Mouse (Mus musculus) c-Kit-negative CD71-positive TER-119-positive erythroid progenitor cells, embryonic 14.5 days (primary cell): Measurements from ENCODE around the gene Tspo2.
A peak's percentile ranks its signal among the peaks of the same experiment; 100 is the strongest.

Experiments used
- DNase-seq: peaks from one replicate; pipeline ENCODE4 v3.0.0-alpha.2; 2013; ENCODE audit warnings: low read depth, low spot score

Gene Tspo2

DNA sequence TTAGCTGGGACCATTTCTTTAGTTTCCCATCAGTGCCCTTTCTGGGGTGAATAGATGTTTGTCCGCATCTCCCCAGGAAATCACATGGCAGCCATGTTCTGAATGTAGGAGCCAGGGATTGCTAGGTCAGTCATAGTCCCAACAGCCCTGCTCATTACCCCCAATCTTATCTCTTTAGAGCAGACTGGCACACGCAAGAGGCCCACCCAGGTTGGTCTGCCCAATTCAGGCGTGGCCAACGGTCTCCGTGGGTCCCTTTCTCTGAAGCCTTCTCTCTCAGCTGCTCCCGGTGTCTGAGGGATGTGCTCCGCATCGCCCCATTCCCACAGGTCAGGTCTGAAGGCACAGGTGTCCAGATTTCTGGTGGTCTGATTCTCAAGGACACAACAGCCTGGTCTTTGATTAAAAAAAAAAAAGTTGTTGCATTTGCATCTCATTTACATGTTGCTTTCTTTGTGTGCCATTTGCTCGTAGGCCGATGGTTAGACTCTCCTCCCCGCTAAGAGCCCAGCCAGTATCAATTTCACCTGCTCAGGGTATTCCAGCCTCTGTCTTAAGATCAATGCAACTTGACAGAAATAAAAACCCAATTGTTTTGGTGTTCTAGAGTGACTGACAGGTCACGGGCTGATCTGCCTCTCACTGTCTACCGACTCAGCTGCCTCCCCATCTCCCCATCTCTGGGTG lies 513 bp downstream of the Tspo2 start:
- DNase-seq: peak; percentile 87

- DNase-seq: peak; percentile 50
Observed at GRCm38 (mm10) chr17:48447675-48448074, 3.6 kb downstream of the Tspo2 start.

DNA sequence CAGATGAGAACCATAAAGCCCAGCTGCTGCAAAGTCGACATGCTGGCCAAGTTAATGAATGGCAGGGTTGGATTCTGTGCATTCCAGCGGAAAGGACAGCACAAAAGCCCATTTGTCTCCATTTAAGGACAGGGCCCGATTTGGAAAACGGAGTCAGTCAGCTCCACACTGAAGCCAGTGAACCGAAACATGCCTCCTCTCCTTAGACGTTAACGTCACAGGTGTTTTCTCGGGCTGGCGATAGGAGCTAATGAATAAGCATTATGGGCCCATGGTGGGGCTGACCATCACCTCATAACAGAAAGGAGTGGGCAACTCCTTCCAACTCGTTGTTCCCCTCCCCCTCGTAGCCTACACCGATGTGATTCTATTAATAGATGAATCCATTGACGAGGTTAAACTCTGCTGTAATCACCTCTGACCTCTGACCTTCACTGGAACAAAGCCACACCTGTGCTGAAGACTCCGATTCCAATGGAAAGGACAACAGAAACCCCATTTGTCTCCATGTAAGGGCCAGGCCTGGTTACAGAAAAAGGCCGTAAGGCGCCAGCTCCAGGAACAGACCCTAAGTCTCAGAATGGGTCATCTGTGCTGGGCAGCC lies 7.7 kb downstream of the Tspo2 start:
- no peak for DNase-seq

- no peak for DNase-seq
Observed at GRCm38 (mm10) chr17:48442745-48443457, 8.4 kb downstream of the Tspo2 start.

GRCm38 (mm10) chr17:48437421-48437911 lies 13.9 kb downstream of the Tspo2 start:
- DNase-seq: no peak

- DNase-seq: no peak
Observed at GRCm38 (mm10) chr17:48436487-48436886, 14.8 kb downstream of the Tspo2 start.

- DNase-seq: no peak
Observed at GRCm38 (mm10) chr17:48434479-48434878, 16.8 kb downstream of the Tspo2 start.

GRCm38 (mm10) chr17:48433689-48434330 lies 17.5 kb downstream of the Tspo2 start:
- no peak for DNase-seq

GRCm38 (mm10) chr17:48433006-48433655 lies 18.2 kb downstream of the Tspo2 start:
- DNase-seq: no peak

DNA sequence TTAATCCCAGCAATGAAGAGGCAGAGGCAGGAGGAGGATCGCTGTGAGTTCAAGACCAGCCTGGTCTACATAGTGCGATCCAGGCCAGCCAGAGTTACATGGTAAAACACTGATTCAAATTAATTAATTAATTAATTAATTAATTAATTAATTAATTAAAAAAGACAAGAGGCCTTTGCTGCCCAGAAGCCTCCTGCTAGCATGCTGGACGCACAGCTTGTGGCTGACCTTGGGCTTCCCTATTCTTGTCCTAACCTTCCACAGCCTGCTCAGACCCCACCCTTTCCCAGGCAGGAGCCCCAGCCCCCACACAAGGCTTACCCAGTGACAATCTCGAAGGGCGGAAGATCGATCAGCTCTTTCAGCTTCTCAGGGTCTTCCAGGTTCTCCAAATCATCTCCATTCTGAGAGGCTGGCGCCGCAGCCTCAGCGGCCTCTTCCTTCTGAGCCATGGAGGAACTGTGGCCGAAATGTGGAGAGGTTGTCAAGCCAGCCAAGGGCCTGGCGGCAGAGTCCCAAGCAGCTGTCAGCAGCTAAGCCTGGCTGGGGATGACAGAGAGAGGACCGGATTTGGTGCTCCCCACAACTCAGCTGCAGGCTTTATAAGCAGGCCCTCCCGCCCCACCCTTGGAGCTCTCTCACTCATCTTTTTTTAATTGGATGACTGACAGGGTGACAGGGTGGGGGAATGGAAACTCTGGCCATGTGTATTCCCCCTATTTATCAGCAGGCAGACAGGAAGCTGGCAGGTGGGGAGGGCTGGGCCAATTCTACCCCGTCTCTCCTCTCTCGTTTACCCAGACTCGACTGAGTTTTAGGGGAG lies 19.0 kb downstream of the Tspo2 start, which contains the start of gene Apobec2:
Apobec2 (minus strand) TSS at position 773 of the 823 bp plus-strand sequence.
- DNase-seq: no peak

- DNase-seq: no peak
Observed at GRCm38 (mm10) chr17:48431054-48431453, 20.3 kb downstream of the Tspo2 start.

- DNase-seq: no peak
Observed at GRCm38 (mm10) chr17:48430394-48430793, 20.9 kb downstream of the Tspo2 start.

- DNase-seq: no peak
Observed at GRCm38 (mm10) chr17:48427852-48428530, 23.3 kb downstream of the Tspo2 start.

GRCm38 (mm10) chr17:48426991-48427750 lies 24.2 kb downstream of the Tspo2 start:
- DNase-seq: no peak

GRCm38 (mm10) chr17:48425823-48426612 lies 25.3 kb downstream of the Tspo2 start:
- DNase-seq: no peak

DNA sequence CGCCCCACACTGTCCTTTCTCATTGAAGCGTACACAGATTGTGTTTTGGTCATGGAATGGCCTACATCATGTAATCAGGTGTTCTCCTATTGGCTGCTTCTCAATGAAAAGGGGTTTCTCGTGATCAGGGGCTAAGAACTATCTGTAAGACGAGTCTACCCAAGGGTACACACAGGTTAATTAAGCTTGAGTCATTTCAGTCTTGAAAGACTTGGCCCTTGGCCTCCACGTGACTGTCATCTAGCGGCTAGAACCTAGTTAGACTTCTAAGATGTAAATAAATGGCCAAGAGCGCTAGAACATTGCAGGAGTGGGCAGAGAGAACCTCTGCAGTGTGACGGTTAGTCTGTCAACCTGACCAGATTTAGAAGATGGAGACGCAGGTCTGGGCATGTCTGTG lies 27.1 kb downstream of the Tspo2 start:
- DNase-seq: no peak

GRCm38 (mm10) chr17:48419571-48419970 lies 31.8 kb downstream of the Tspo2 start:
- no peak for DNase-seq

DNA sequence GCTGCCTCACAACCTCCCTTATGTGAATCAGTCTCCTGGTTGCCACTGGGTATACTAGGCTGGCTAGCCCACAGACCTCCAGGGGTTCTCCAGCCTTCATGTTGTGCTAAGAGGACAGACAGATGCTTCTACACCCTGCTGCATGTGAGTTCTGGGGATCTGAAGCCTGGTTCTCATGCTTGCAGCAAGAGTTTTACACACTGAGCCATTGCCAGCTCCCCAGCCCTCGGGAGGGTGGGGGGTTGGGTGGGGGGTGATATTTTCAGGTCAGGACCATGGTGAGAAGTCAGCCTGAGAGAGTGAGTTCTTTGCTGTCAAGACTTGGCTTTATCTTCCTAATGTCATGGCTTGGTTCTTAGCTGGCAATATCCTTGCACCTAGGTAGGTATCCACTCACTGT lies 32.5 kb downstream of the Tspo2 start:
- DNase-seq: no peak

DNA sequence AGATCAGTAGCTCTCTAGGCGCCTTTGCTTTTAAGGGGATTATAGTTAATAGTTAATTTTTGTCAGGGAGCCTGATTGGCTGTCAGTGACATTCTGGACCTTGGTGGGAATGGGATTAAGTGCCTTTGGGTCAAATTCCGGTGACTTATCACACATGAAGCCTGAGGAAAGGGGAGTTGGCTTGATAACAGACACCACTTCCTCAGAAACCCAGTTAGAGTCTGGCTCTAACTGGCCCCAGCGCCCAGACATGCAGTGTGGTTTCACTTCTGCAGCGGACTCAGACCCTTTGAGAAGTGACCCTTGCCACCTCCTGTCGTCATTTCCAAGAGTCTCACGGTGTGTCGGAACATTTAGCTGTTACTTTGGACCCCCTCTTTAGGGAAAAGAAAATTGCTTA lies 33.1 kb downstream of the Tspo2 start:
- no peak for DNase-seq
